Mouse (Mus musculus) megakaryocyte, adult 5-6 weeks (primary cell): ENCODE results near the gene Ccdc84. TPM values are rescaled to one million over a fixed set of nuclear protein-coding genes. Genes with fewer than 3 reads are reported as not detected.
"Not testable (repeated sequence)": the region's sequence is repeated elsewhere in the genome, so short reads cannot be mapped to it uniquely, and the experiment has no call there.

Experiments used
- ATAC-seq: 2 replicates; pipeline ENCODE4 v1.8.0; 2016; ENCODE audit warnings: mild to moderate bottlenecking, inconsistent platforms; ENCODE audit not compliant: poor library complexity, severe bottlenecking
- total RNA-seq, 2 experiments: library from RNA; stranded (forward) in 1 of 2; stranded (reverse) in 1 of 2; fragments of 153-499, 151-499 nt in 1 of 2; fragments of 221-1000, 200-1000 nt in 1 of 2; gene quantifications; 2 replicates each; pipeline versions ENCODE4 v1.2.3 to v1.2.4; 2015 to 2017

Gene Ccdc84
- total RNA-seq, 2 experiments from 2014 or later: 19.8 to 24.5 TPM

DNA sequence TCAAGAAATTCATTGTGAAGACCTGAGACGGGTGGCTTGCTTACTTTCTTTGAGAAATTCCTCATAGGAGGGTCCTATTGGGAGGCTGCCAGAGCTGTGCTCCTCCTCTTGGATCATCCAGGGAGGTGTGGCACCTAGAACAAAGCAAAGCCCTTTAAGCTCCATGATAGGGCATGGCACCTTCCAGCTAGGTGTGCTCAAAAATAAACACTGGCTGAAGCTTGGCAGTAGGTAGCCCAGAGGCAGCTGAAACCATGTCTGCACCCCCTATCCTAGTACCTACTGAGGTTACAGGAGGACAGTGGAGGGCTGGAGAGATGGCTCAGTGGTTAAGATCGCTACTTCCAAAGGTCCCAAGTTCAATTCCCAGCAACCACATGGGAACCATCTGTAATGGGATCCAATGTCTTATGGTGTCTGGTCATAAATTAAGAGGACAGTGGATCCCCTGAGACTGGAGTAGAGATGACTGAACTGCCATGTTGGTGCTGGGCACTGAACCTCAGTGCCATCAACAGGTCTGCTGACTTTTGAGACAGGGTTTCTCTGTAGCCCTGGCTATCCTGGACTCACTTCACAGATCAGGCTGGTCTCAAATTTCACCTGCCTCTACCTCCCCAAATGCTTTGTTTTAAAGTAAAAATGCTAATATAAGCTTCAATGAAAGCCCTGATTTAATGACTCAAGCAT is 7.6 kb downstream of the Ccdc84 start:
- ATAC-seq: no peak

- ATAC-seq: not testable (repeated sequence)
Measured at GRCm38 (mm10) chr9:44408693-44409092, 9.7 kb downstream of the Ccdc84 start.

GRCm38 (mm10) chr9:44407752-44408097 is 10.6 kb downstream of the Ccdc84 start:
- ATAC-seq: no peak

DNA sequence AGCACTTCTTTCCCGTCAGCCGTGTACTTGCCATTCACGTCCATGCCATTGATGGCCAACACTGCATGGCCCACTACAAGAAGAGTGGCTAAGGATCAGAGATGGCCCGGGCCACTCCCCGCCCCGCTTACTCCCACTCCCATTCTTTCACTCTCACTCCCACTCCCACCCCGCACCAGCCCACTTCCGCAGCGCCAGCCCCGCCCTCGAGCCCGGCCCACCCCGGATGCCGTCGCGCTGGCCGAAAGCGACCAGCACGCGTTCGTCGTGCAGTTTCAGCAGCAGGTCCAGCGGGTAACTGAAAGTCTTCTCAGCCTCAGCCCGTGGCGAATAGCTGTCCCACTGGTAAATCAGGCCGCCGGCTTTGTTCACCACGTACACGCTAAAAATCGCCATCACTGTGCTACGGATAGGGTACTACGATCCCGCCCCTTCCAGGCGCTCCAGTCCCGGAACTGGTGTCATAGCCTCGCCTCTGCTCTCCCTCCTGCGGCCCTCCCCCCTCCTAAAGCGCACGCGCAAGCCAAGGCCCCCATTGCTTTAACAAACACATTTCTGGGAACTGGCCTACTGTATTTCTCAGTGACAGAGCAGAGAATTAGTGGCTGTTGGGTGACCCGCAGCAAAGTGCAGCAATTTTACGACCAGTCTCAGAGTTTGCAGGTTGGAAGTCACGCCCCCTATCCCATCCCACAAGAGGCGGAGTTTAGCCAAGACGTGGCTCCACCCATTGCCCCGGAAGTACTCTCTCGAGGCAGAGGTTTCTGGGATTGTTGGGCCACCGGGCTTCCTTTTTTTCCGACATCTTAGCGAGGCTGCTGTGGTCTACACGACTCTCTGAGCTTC is 11.2 kb downstream of the Ccdc84 start, which contains the start of the genes Rps25 and Trappc4:
TSS of gene Rps25 (plus strand) at position 234 of the 846 bp plus-strand sequence.
TSS of gene Trappc4 (minus strand) at position 695 of the 846 bp plus-strand sequence.
- peak; percentile 92 for ATAC-seq

- no peak for ATAC-seq
Measured at GRCm38 (mm10) chr9:44405011-44405410, 13.4 kb downstream of the Ccdc84 start.

- ATAC-seq: no peak
Measured at GRCm38 (mm10) chr9:44401081-44401480, 17.3 kb downstream of the Ccdc84 start.

- ATAC-seq: no peak
Measured at GRCm38 (mm10) chr9:44399795-44400114, 18.6 kb downstream of the Ccdc84 start.

- ATAC-seq: no peak
Measured at GRCm38 (mm10) chr9:44399114-44399794, 19.1 kb downstream of the Ccdc84 start.

GRCm38 (mm10) chr9:44398551-44398950 is 19.8 kb downstream of the Ccdc84 start:
- ATAC-seq: no peak

DNA sequence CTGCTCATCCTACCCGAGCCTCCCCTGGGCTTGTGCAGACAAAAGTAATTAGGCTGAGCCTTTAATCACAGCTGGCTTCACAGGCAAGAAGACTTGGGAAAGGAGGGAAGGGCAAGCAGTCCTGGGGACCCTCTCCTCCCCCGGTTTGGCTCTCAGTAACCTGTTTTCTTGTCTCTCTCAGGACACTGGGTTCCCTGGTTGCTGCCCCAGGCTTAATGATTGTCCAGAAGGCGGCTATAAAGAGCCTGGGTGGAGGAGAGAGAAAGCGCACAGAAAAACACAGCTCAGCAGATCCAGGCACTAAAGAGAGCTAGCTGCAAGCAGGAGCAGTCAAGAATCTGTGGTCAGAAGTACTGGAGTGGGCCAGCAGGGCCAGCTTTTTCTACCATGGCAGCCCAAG is 20.3 kb downstream of the Ccdc84 start:
- ATAC-seq: no peak

DNA sequence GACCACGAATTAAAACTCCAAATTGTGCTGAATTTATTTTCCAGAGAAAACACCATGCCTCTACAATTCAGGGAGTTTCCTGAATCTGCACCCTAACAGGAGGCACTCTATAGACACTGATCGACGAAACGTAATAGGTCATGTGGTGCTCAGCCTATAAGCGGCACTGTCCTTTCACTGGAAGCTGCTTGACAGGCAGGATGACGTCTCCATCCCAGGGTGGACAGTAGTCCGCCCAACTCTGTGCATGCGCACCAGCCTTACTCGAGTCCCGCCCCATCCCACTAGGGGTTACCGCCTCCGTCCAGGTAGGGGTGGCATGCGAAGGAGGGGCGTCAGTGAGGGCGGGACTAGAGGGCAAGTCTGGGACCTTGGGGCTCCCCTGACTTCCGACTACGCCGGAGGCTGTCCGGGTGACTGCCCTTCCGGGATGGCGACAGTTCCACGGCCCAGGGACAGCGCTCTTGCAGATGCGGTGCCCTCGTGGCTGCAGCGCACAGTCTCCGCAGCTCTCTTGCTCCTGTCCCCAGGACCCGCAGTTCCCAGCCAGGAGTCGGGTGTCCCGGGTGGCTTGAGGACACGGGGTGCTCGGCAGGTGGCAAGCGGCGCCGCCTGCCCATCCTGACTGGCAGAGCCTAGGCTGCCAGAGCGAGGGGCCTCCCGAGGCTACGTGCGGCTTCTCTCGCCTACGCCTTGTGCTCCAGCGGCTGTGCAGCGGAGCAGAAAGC is 21.5 kb downstream of the Ccdc84 start, which contains the start of gene Slc37a4:
TSS of gene Slc37a4 (plus strand) at position 169 of the 728 bp plus-strand sequence.
- ATAC-seq: peak; percentile 98

DNA sequence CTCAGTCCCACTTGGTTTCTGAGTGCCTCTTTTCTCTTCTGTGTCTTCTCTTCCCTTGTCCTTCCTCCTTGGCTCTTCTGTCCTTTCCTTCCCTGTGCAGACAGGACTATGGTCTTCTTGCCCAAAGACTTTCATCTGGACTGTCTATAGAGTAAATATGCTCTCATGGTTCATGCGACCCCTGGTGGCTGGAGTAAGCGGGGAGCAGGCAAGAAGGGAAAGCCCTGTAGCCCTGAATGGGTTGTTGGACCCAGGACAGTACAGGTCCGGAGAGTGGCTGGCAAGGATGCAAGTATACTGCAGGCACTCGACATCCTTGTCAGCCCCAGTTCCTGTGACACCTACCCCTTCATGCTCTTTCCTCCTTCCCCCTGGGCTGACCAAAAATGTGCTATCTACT is 26.9 kb downstream of the Ccdc84 start:
- ATAC-seq: peak; percentile 82

DNA sequence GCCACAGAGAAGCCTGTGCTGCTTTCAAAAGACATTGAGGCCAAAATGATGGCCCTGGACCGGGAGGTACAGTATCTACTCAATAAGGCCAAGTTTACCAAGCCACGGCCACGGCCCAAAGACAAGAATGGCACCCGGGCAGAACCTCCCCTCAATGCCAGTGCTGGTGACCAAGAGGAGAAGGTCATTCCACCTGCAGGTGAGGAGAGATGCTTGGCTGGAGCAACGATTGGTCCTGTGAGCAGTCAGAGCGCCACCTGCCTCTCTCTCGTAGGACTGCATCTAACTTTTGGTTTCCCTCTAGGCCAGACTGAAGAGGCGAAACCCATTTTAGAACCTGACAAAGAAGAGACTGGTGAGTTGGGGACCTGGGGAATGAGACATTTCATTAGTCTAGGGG is 29.1 kb downstream of the Ccdc84 start:
- peak; percentile 87 for ATAC-seq

- no peak for ATAC-seq
Measured at GRCm38 (mm10) chr9:44387221-44387620, 31.1 kb downstream of the Ccdc84 start.

DNA sequence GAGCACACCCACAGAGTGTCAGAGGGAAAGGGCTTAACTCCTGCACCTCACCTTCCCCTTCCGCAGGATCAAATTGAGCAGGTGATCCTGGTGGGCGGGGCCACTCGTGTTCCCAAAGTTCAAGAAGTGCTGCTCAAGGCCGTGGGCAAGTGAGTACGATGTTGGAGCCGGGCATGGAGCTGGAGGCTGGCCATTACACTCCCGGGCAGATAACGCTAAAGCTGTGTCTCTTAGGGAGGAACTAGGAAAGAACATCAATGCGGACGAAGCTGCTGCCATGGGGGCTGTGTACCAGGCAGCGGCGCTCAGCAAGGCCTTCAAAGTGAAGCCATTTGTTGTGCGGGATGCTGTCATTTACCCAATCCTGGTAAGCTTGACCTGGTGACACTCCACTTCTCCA is 33.8 kb downstream of the Ccdc84 start:
- no peak for ATAC-seq

GRCm38 (mm10) chr9:44379862-44380261 is 38.5 kb downstream of the Ccdc84 start:
- no peak for ATAC-seq

- peak; percentile 98 for ATAC-seq
Measured at GRCm38 (mm10) chr9:44379054-44379834, 39.1 kb downstream of the Ccdc84 start, which contains the start of gene Hyou1. Gene Hyou1, plus strand, starts transcription at chr9:44379490.

- no peak for ATAC-seq
Measured at GRCm38 (mm10) chr9:44378153-44378730, 40.1 kb downstream of the Ccdc84 start.

DNA sequence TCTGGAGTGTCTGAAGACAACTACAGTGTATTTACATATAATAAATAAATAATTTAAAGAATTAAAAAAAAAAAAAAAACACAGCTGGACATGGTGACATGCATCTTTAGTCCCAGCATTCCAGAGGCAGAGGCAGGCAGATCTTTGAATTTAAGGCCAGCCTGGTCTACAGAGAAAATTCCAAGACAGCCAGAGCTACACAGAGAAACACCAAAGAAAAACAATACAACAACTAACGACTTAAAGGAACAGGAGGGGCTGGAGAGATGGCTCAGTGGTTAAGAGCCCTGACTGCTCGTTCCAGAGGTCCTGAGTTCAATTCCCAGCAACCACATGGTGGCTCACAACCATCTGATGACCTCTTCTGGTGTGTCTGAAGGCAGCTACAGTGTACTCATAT is 41.0 kb downstream of the Ccdc84 start:
- not testable (repeated sequence) for ATAC-seq

- ATAC-seq: no peak
Measured at GRCm38 (mm10) chr9:44376141-44376540, 42.2 kb downstream of the Ccdc84 start.
